Mouse (Mus musculus) hindbrain, embryonic 16.5 days (tissue): ENCODE measurements around the gene Slc8a1. TPM values are rescaled to one million over a fixed set of nuclear protein-coding genes. Genes with fewer than 3 reads are reported as not detected.

ENCODE experiments used
- ATAC-seq: fragments of 200-750 bp; cut with Nextera tagmentation; 2 replicates; pipeline ENCODE4 v1.8.0; 2017; ENCODE audit warnings: moderate TSS enrichment, moderate library complexity
- H3K27ac ChIP-seq: fragments of 300-500 bp; sonication (generic); 2 replicates; pipeline ENCODE4 v1.5.1; 2014; ENCODE audit warnings: low read depth, mild to moderate bottlenecking, control low read depth, low read length, moderate library complexity
- H3K27me3 ChIP-seq: fragments of 300-500 bp; sonication (generic); replicated peaks from 2 replicates; pipeline ENCODE4 v1.6.1; 2014; ENCODE audit warnings: low read length; ENCODE audit not compliant: control insufficient read depth, insufficient read depth
- H3K36me3 ChIP-seq: fragments of 300-500 bp; sonication (generic); 2 replicates; pipeline ENCODE4 v1.6.1; 2014; ENCODE audit warnings: mild to moderate bottlenecking, low read length, moderate library complexity, mixed read lengths; ENCODE audit not compliant: control insufficient read depth, insufficient read depth
- H3K4me1 ChIP-seq: fragments of 300-500 bp; sonication (generic); 2 replicates; pipeline ENCODE4 v1.6.1; 2014; ENCODE audit warnings: low read depth, low read length; ENCODE audit not compliant: control insufficient read depth, insufficient read depth
- H3K4me2 ChIP-seq: fragments of 300-500 bp; sonication (generic); 2 replicates; pipeline ENCODE4 v1.6.1; 2014; ENCODE audit warnings: mild to moderate bottlenecking, low read length, control low read depth, moderate library complexity
- H3K4me3 ChIP-seq: fragments of 300-500 bp; sonication (generic); 2 replicates; pipeline ENCODE4 v1.5.1; 2014; ENCODE audit warnings: mild to moderate bottlenecking, low read length, control low read depth, moderate library complexity
- H3K9ac ChIP-seq: fragments of 300-500 bp; sonication (generic); 2 replicates; pipeline ENCODE4 v1.6.1; 2014; ENCODE audit warnings: low read depth, mild to moderate bottlenecking, control low read depth, low read length, moderate library complexity
- H3K9me3 ChIP-seq: fragments of 300-500 bp; sonication (generic); 2 replicates; pipeline ENCODE4 v1.6.1; 2014; ENCODE audit warnings: mild to moderate bottlenecking, low read length, moderate library complexity; ENCODE audit not compliant: control insufficient read depth
- WGBS: fragments of 180-500 bp; shearing (Covaris S2); extraction: QIAGEN DNeasy Blood & Tissue Kit; methylation state at CpG from one replicate; pipeline ENCODE4 v1.1.7; 2014; 5-methylcytosine and 5-hydroxymethylcytosine counted together
- polyA plus RNA-seq: library from polyadenylated mRNA; unstranded; fragments of >200 nt; fragmentation: Nextera tagmentation; extraction: Ambion mirVana; gene quantifications from 2 replicates; pipeline ENCODE4 v1.2.1, GENCODE M21; 2015

Slc8a1 gene
- polyA plus RNA-seq, 1 experiment from 2014 or later, result 19.7 TPM

DNA sequence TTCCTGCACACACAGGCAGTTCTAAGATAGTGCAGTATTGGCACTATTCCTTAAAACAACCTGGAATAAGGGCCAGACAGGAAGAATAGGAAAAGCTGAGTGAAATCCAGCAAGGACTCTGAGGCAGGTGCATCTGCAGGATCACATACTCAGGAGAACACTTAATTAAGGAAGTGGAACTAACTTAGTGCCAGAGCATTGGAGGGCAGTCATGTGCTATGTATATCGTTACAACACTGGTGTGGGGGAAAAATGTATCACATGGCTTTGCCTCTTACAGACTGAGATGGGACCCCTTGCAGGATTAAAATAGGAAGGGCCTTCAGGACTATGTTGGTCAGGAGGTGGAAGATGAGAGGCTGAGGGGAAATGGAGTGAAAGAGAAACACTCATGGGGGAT lies 80.3 kb downstream of the Slc8a1 start:
- H3K36me3 ChIP-seq, result no peaks in the 10 kb centered on the region; the same call in 1 of the 2 replicates
- no peak overlapping the region for H3K4me3 ChIP-seq
- ATAC-seq, result no peak
- no peak overlapping the region for H3K27ac ChIP-seq
- no peaks in the 10 kb centered on the region for H3K9me3 ChIP-seq
- whole genome bisulfite sequencing, result 61% methylated on average over 1 of the region's 1 CpGs
- H3K4me2 ChIP-seq, result no peak overlapping the region
- peaks cover 2% of the 10 kb centered on the region for H3K4me1 ChIP-seq
- no peak overlapping the region for H3K9ac ChIP-seq
- no peaks in the 10 kb centered on the region for H3K27me3 ChIP-seq

- ATAC-seq, result no peak
- Histone ChIP-seq H3K4me2 (no peak overlapping the region), H3K27ac (no peak overlapping the region), H3K36me3 (no peaks in the 10 kb centered on the region; the same call in 1 of the 2 replicates), H3K9ac (no peak overlapping the region), H3K4me1 (peaks cover 2% of the 10 kb centered on the region), H3K4me3 (no peak overlapping the region), H3K9me3 (no peaks in the 10 kb centered on the region), H3K27me3 (no peaks in the 10 kb centered on the region)
- WGBS, result 86% methylated on average over 2 of the region's 2 CpGs
Observed at GRCm38 (mm10) chr17:81654548-81654947, 83.6 kb downstream of the Slc8a1 start.

GRCm38 (mm10) chr17:81652958-81653357 lies 85.2 kb downstream of the Slc8a1 start:
- 42% methylated on average over 1 of the region's 1 CpGs for WGBS
- no peak overlapping the region for H3K9ac ChIP-seq
- no peaks in the 10 kb centered on the region for H3K27me3 ChIP-seq
- H3K4me2 ChIP-seq, result no peak overlapping the region
- H3K4me1 ChIP-seq, result peaks cover 2% of the 10 kb centered on the region
- ATAC-seq, result peak; percentile 54; the same call in 1 of the 2 replicates
- H3K9me3 ChIP-seq, result no peaks in the 10 kb centered on the region
- H3K4me3 ChIP-seq, result no peak overlapping the region
- no peaks in the 10 kb centered on the region; the same call in 1 of the 2 replicates for H3K36me3 ChIP-seq
- no peak overlapping the region for H3K27ac ChIP-seq

- WGBS, result 80% methylated on average over 2 of the region's 2 CpGs
Observed at GRCm38 (mm10) chr17:81636822-81637221, 101.4 kb downstream of the Slc8a1 start.

DNA sequence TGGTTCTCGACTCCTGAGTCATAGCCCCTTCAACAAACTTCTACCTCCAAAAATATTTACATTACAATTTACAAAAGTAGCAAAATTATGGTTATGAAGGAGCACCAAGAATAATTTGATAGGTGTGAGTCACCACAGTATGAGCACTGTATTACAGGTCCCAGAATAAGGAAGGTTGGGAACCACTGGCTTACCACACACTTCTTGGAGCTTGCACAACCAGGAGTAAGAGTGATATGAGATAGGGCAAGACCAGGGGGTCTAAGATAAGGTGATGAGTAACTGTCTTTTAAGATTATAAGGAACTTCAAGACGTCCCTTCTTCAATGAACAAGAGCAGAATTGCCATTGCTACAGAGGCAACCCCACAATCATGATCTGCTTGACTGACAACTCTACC lies 107.7 kb downstream of the Slc8a1 start:
- no peaks in the 10 kb centered on the region for H3K9me3 ChIP-seq
- no peaks in the 10 kb centered on the region for H3K27me3 ChIP-seq
- WGBS, result 93% methylated on average over 2 of the region's 2 CpGs
- no peak overlapping the region for H3K27ac ChIP-seq
- H3K36me3 ChIP-seq, result no peaks in the 10 kb centered on the region
- no peak overlapping the region for H3K4me3 ChIP-seq
- no peaks in the 10 kb centered on the region for H3K4me1 ChIP-seq
- H3K9ac ChIP-seq, result no peak overlapping the region
- H3K4me2 ChIP-seq, result no peak overlapping the region
- ATAC-seq, result no peak

More at GRCm38 (mm10) chr17:81636822-81637221, 101.4 kb downstream of the Slc8a1 start:
- Histone ChIP-seq H3K4me1 (no peaks in the 10 kb centered on the region), H3K4me2 (no peak overlapping the region), H3K27ac (no peak overlapping the region), H3K27me3 (no peaks in the 10 kb centered on the region), H3K4me3 (no peak overlapping the region), H3K36me3 (no peaks in the 10 kb centered on the region), H3K9ac (no peak overlapping the region), H3K9me3 (no peaks in the 10 kb centered on the region)
- ATAC-seq, result no peak

DNA sequence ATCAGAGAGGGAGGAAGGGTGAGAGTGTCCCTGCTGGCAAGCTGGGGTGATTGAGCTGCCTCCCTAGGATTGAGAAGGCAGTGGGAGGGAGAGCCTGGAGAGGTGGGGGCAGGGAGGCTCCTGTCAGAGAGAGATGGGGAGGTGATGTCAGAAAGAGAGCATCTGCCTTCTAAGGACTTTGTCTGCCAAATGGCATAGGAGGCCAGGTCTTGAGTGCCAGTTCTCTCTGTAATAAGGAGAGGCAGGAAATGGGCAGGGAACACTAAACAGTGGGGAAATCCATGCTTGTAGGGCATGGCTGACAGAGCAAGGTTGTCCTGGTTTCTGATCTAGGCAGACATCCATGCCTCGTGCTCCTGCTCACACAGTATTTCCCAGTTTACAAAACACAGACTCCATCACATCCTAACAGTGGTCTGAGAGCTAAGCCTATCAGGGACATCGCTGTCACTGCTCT lies 117.0 kb downstream of the Slc8a1 start:
- no peak overlapping the region for H3K4me3 ChIP-seq
- ATAC-seq, result peak; percentile 58

GRCm38 (mm10) chr17:81618461-81618860 lies 119.7 kb downstream of the Slc8a1 start:
- H3K27me3 ChIP-seq, result no peaks in the 10 kb centered on the region
- H3K9me3 ChIP-seq, result no peaks in the 10 kb centered on the region
- no peak overlapping the region for H3K4me3 ChIP-seq
- no peaks in the 10 kb centered on the region for H3K36me3 ChIP-seq
- H3K27ac ChIP-seq, result no peak overlapping the region
- no peak for ATAC-seq
- no peaks in the 10 kb centered on the region for H3K4me1 ChIP-seq
- H3K9ac ChIP-seq, result no peak overlapping the region
- 64% methylated on average over 5 of the region's 5 CpGs for WGBS
- no peak overlapping the region for H3K4me2 ChIP-seq

More for the DNA sequence above, 117.0 kb downstream of the Slc8a1 start:
- Histone ChIP-seq H3K9ac (no peak overlapping the region), H3K27ac (peak overlapping the region; percentile 44; the same call in 1 of the 2 replicates), H3K27me3 (no peaks in the 10 kb centered on the region), H3K4me1 (no peaks in the 10 kb centered on the region), H3K4me2 (no peak overlapping the region), H3K36me3 (no peaks in the 10 kb centered on the region), H3K9me3 (no peaks in the 10 kb centered on the region)
- whole genome bisulfite sequencing, result 65% methylated on average over 2 of the region's 2 CpGs

DNA sequence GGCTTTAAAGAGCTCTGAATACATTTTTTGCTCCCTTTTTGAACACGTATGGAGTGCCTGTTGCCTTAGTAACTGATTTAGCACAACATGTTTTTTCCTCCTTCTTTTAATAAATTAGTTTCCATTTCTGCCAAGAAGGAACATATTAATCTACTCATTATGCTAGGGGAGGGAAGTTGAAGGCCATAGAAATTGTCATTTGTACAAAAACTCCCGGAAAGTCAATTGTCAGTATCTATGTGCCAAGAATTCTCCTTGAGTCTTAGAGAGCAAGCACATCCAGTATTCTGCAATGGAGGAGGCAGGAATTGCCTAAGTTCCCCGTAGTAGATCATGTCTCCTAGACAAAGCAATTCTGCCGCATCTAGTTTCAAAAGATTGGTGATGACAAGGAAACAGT lies 121.9 kb downstream of the Slc8a1 start:
- no peak overlapping the region for H3K27ac ChIP-seq
- H3K4me3 ChIP-seq, result no peak overlapping the region
- H3K4me2 ChIP-seq, result no peak overlapping the region
- H3K4me1 ChIP-seq, result no peaks in the 10 kb centered on the region
- H3K9me3 ChIP-seq, result no peaks in the 10 kb centered on the region
- WGBS, result 71% methylated on average over 4 of the region's 4 CpGs
- ATAC-seq, result no peak
- H3K36me3 ChIP-seq, result no peaks in the 10 kb centered on the region
- no peaks in the 10 kb centered on the region for H3K27me3 ChIP-seq
- H3K9ac ChIP-seq, result no peak overlapping the region

DNA sequence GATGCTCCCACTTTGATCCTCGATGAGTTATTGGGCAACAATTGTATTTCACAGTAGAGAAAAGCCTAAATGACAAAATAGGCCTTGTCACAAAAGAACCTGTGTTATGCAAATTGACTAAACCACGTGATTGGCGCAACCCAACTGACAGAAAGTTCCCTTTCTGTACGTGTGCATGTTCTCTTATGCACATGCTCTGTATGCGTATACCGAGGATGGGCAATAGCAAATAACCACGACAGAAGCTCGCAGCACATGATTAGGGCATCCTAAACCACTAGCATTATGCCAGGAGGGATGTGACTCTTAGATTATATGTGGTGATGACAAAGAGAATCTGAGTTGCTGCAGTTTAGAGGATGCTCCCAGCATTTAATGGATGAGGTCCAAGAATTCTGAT lies 122.8 kb downstream of the Slc8a1 start:
- 74% methylated on average over 8 of the region's 8 CpGs for WGBS
- H3K27ac ChIP-seq, result no peak overlapping the region
- no peak overlapping the region for H3K4me2 ChIP-seq
- no peak overlapping the region for H3K4me3 ChIP-seq
- no peaks in the 10 kb centered on the region for H3K9me3 ChIP-seq
- no peaks in the 10 kb centered on the region for H3K4me1 ChIP-seq
- no peak overlapping the region for H3K9ac ChIP-seq
- ATAC-seq, result no peak
- no peaks in the 10 kb centered on the region for H3K36me3 ChIP-seq
- no peaks in the 10 kb centered on the region for H3K27me3 ChIP-seq

- no peak for ATAC-seq
Observed at GRCm38 (mm10) chr17:81607515-81607914, 130.7 kb downstream of the Slc8a1 start.

More at GRCm38 (mm10) chr17:81607515-81607914, 130.7 kb downstream of the Slc8a1 start:
- H3K9me3 ChIP-seq, result no peaks in the 10 kb centered on the region
- peaks cover 2% of the 10 kb centered on the region for H3K4me1 ChIP-seq
- no peaks in the 10 kb centered on the region for H3K27me3 ChIP-seq
- H3K9ac ChIP-seq, result no peak overlapping the region
- no peak overlapping the region for H3K4me2 ChIP-seq
- 48% methylated on average over 3 of the region's 3 CpGs for WGBS
- H3K36me3 ChIP-seq, result no peaks in the 10 kb centered on the region
- no peak overlapping the region for H3K4me3 ChIP-seq
- no peak overlapping the region for H3K27ac ChIP-seq
